Mouse (Mus musculus) kidney, adult 10 weeks (tissue): ENCODE data around the gene Acot2. TPM values are rescaled to one million over a fixed set of nuclear protein-coding genes. Genes with fewer than 3 reads are reported as not detected.

Experiments used
- polyA plus RNA-seq: library from polyadenylated mRNA; stranded (reverse); fragments of 350-450 nt; fragmentation: Illumina TruSeq; extraction: RNeasy Lipid Tissue Mini Kit (QIAGEN cat#74804); gene quantifications from one replicate; pipeline ENCODE4 v1.2.3, GENCODE M21; 2014; ENCODE audit warnings: low read depth, low replicate concordance

Gene Acot2
- 10.3 TPM for polyA plus RNA-seq

DNA sequence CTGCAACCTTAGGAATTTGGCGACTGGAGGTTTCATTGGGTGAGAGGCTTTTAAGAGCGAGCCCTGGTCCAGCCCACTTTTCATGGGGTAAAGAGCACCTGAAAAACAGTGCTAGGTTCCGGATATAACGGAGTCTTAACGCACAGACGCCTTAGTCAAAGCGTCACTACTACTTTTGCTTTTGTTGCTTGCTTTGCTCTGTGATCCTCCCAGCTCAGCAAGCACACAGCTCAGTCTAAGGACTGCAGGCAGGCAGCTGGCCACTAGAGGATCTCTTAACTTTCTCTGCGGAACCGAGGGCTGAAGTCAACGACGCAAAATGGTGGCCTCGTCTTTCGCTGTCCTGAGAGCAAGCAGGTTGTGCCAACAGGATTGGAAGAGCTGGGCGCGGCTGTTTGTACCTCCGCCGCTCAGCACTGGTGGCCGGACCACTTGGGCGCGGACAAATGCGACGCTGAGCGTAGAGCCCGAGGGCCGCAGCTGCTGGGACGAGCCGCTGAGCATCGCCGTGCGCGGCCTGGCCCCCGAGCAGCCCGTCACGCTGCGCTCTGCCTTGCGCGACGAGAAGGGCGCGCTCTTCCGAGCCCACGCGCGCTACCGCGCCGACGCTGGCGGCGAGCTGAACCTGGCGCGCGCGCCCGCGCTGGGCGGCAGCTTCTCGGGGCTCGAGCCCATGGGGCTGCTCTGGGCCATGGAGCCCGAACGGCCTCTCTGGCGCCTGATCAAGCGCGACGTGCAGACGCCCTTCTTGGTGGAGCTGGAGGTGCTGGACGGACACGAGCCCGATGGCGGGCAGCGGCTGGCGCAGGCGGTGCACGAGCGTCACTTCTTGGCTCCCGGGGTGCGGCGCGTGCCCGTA, at the start of gene Acot2:
Acot2 (plus strand) TSS at position 279 of the 859 bp plus-strand sequence.

GRCm38 (mm10) chr12:83950493-83950839, 37.2 kb upstream of the Acot2 start, which contains the start of gene Riox1:
Riox1 (plus strand) TSS chr12:83950608.

DNA sequence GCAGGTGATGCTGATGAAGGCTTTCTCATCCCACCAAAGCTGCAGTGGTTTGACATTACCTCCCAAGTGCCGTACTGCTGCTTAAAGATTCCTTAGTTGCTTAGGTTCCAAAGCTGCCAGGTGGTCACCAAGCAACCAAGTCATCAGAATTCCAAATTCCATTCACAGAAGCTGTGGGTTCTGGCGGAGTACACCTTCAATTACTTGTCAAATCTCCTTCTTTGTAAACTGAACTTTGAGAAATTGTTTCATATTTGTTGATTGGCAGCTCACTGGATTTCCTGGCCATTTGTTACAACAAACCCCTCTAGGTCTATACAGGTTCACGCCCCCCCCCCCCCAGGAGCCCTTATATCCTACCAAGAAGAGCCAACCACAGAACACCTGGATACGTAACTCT, 2.9 kb upstream of the Acot2 start, which contains the start of gene Heatr4:
Heatr4 (minus strand) TSS at position 101 of the 400 bp plus-strand sequence.

GRCm38 (mm10) chr12:84009171-84009965, 21.7 kb downstream of the Acot2 start, which contains the start of gene Acot1:
Acot1 (plus strand) TSS chr12:84009490.

GRCm38 (mm10) chr12:84038241-84038640, 50.6 kb downstream of the Acot2 start, which contains the start of gene Acot4:
Acot4 (plus strand) TSS chr12:84038379.

DNA sequence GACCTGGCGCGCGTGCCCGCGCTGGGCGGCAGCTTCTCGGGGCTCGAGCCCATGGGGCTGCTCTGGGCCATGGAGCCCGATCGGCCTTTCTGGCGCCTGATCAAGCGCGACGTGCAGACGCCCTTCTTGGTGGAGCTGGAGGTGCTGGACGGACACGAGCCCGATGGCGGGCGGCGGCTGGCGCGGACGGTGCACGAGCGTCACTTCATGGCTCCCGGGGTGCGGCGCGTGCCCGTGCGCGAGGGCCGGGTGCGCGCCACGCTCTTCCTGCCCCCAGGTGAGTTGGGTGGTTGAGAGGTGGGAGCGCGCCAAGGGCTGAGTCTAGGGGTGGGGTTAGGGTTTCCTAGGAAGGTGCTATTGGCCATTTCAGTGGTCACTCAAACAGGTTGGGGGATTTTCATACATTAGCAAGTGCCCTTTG, 51.0 kb downstream of the Acot2 start, which contains the start of gene Gm49366:
Gm49366 (plus strand) TSS at position 245 of the 421 bp plus-strand sequence.

Other genes with a start within 250 kb of the Acot2 start
- gene Papln, start 224.2 kb upstream of the Acot2 start, polyA plus RNA-seq: 0.12 TPM
- 32.0 TPM for gene Numb, start 65.9 kb upstream of the Acot2 start, polyA plus RNA-seq
- gene Riox1, start 37.3 kb upstream of the Acot2 start, polyA plus RNA-seq: 1.5 TPM
- not detected for gene Heatr4, start 3.0 kb upstream of the Acot2 start, polyA plus RNA-seq
- gene Acot1, start 21.6 kb downstream of the Acot2 start, polyA plus RNA-seq: 174 TPM
- gene Acot4, start 50.5 kb downstream of the Acot2 start, polyA plus RNA-seq: 81.8 TPM
- gene Gm49366, start 51.1 kb downstream of the Acot2 start, polyA plus RNA-seq: not detected
- gene Acot3, start 64.3 kb downstream of the Acot2 start, polyA plus RNA-seq: 35.3 TPM
- gene Acot5, start 81.5 kb downstream of the Acot2 start, polyA plus RNA-seq: not detected
- 21.5 TPM for gene Acot6, start 112.8 kb downstream of the Acot2 start, polyA plus RNA-seq
- 10.8 TPM for gene Dnal1, start 126.5 kb downstream of the Acot2 start, polyA plus RNA-seq
- gene Pnma1, start 160.6 kb downstream of the Acot2 start, polyA plus RNA-seq: not detected
- gene Elmsan1, start 231.0 kb downstream of the Acot2 start, polyA plus RNA-seq: 4.6 TPM